In genomic region chr6:32017406-32018104, GRCm38 (mm10) we compare ENCODE assay signal across 10 mouse cellular contexts. TPM values are rescaled to one million over a fixed set of nuclear protein-coding genes. Genes with fewer than 3 reads are reported as not detected.
DNase-seq lines count a peak whose midpoint lies in the region; ATAC-seq lines count a peak whose summit lies in the region.
"Had no signal": no experiment of that assay in that cellular context is flagged by ENCODE, and none has a peak within 500 bp of the region (broad histone marks: within the 10 kb centered on the region; RNA-seq: fewer than 3 reads in every experiment).

No protein-coding gene starts in this region.

- peak; percentile 87 for ATAC-seq in hindbrain, embryonic 16.5 days

- H3K4me3 ChIP-seq in hindbrain, embryonic 16.5 days (ENCODE audit: low read length) = no peak overlapping the region
- H3K4me3 ChIP-seq in hindbrain, embryonic 10.5 days = no peak overlapping the region
- H3K4me3 ChIP-seq: embryonic facial prominence, embryonic 13.5 days; stomach, embryonic 15.5 days had no signal

- no peak overlapping the region for H3K9ac ChIP-seq in hindbrain, embryonic 16.5 days (ENCODE audit: low read depth, low read length)
- H3K9ac ChIP-seq: embryonic facial prominence, embryonic 13.5 days; stomach, embryonic 15.5 days had no signal

- peak overlapping the region; percentile 31; the same call in 1 of the 2 replicates for H3K27ac ChIP-seq in hindbrain, embryonic 16.5 days (ENCODE audit: low read depth, low read length)
- no peak overlapping the region for H3K27ac ChIP-seq in hindbrain, embryonic 10.5 days
- H3K27ac ChIP-seq: embryonic facial prominence, embryonic 13.5 days; stomach, embryonic 15.5 days had no signal

- H3K4me1 ChIP-seq in hindbrain, embryonic 16.5 days (ENCODE audit: control insufficient read depth, insufficient read depth, low read depth, low read length) = no peaks in the 10 kb centered on the region; the same call in 1 of the 2 replicates
- H3K4me1 ChIP-seq in hindbrain, embryonic 10.5 days (replicated peaks) = no peaks in the 10 kb centered on the region
- H3K4me1 ChIP-seq: embryonic facial prominence, embryonic 13.5 days; stomach, embryonic 15.5 days had no signal

- no peak for DNase-seq in hindbrain, embryonic 10.5 days (ENCODE audit: low spot score)
- peak; percentile 8 for DNase-seq in right cerebral cortex, postnatal 4 days
- no peak for DNase-seq in right cerebral cortex, postnatal 25 days
- DNase-seq in heart, adult 8-10 months (ENCODE audit: low spot score) = peak; percentile 9
- peak; percentile 19 for DNase-seq in skeletal muscle tissue, adult 2 months (ENCODE audit: low read depth, low spot score)
- DNase-seq in left cerebral cortex, postnatal 36 days (ENCODE audit: low spot score in 2 of 2) = no peak
- no peak for DNase-seq in spleen, postnatal 10 days (ENCODE audit: low spot score in 2 of 2)

- no peaks in the 10 kb centered on the region for H3K9me3 ChIP-seq in hindbrain, embryonic 16.5 days (ENCODE audit: control insufficient read depth, low read length)
- no peaks in the 10 kb centered on the region for H3K9me3 ChIP-seq in hindbrain, embryonic 10.5 days
- H3K9me3 ChIP-seq: embryonic facial prominence, embryonic 13.5 days; stomach, embryonic 15.5 days had no signal

- H3K36me3 ChIP-seq in hindbrain, embryonic 16.5 days (ENCODE audit: control insufficient read depth, insufficient read depth, low read length) = no peaks in the 10 kb centered on the region
- no peaks in the 10 kb centered on the region for H3K36me3 ChIP-seq in hindbrain, embryonic 10.5 days
- H3K36me3 ChIP-seq: embryonic facial prominence, embryonic 13.5 days; stomach, embryonic 15.5 days had no signal

- intact Hi-C loops in left cerebral cortex, postnatal 36 days (cut with DNase I) = no loop called here

- no peak overlapping the region for H3K4me2 ChIP-seq in hindbrain, embryonic 16.5 days (ENCODE audit: low read length)
- H3K4me2 ChIP-seq: embryonic facial prominence, embryonic 13.5 days; stomach, embryonic 15.5 days had no signal

- 55% methylated on average over 14 of the region's 14 CpGs for WGBS in hindbrain, embryonic 16.5 days
- WGBS in hindbrain, embryonic 10.5 days = 79% methylated on average over 14 of the region's 14 CpGs

- no peaks in the 10 kb centered on the region for H3K27me3 ChIP-seq in hindbrain, embryonic 16.5 days (replicated peaks; ENCODE audit: control insufficient read depth, insufficient read depth, low read length)
- H3K27me3 ChIP-seq in hindbrain, embryonic 10.5 days (ENCODE audit: insufficient read depth, poor library complexity, severe bottlenecking) = no peaks in the 10 kb centered on the region
- H3K27me3 ChIP-seq: embryonic facial prominence, embryonic 13.5 days; stomach, embryonic 15.5 days had no signal

RNA-seq across cellular contexts. Expression of gene 1700012A03Rik, which starts 32.5 kb away (rescaled TPM):
- polyA plus RNA-seq in hindbrain, embryonic 16.5 days (2015; fragmentation: Nextera tagmentation; extraction: Ambion mirVana) = not detected in 2 replicates
- polyA plus RNA-seq in hindbrain, embryonic 10.5 days (2016; fragmentation: Nextera tagmentation; extraction: Ambion mirVana) = not detected in 2 replicates
- not detected for total RNA-seq in heart, adult 8-10 months (2022)
- total RNA-seq in left cerebral cortex, postnatal 36 days (2021) = not detected
- polyA plus RNA-seq: embryonic facial prominence, embryonic 13.5 days; stomach, embryonic 15.5 days had no signal

Comparison
In these comparisons a context has a peak if more than half of its experiments do, and no peak if none do; other contexts are left out.
1. DNase-seq: peak in right cerebral cortex, postnatal 4 days (single experiment), heart, adult 8-10 months (single experiment) and skeletal muscle tissue, adult 2 months (single experiment); none in hindbrain, embryonic 10.5 days (single experiment), right cerebral cortex, postnatal 25 days (single experiment), left cerebral cortex, postnatal 36 days (0 of 2) and spleen, postnatal 10 days (0 of 2).